Mouse (Mus musculus): ENCODE results near the gene Hip1r. TPM values are rescaled to one million over a fixed set of nuclear protein-coding genes. Genes with fewer than 3 reads are reported as not detected.

Hip1r gene
- polyA plus RNA-seq, 1 experiment, result 23.1 TPM

DNA sequence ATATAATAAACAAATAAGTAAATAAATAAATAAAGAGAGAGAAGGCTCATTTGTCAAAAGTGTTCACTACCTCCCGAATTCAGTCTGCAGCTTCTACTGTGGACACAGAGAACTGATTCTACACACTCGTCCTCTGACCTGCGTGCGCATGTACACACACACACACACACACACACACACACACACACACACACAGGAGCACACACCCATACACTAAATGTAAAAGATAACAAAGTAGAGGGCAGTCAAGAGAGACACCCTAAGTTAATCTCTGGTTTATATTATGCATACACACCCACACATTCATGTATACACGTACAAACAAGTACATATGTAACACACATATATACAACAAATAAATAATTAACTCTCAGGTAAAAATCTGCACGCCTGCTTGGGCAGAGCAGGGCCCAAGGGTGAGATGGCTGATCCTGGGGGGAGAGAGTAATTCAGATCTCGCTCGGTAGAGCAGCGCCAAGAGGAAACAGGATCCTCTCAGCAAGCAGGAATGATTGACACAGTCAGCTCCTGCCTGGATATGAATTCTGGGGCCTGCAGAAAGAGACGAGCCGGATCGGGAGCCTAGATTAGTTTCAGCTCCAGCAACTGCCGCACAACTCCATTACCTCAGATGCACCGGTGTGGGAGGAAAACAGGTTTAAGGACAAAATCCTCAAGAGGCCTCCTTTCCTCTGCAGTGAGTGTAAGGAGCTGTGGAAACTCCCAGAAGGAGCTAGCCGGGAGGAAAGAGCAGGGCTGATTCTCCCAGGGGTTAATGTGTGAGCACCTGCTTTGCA lies 76.0 kb downstream of the Hip1r start:
- no peak for TF ChIP-seq GATA1 (IDR thresholded peaks at IDR 0.05; ENCODE audit: low read length)

DNA sequence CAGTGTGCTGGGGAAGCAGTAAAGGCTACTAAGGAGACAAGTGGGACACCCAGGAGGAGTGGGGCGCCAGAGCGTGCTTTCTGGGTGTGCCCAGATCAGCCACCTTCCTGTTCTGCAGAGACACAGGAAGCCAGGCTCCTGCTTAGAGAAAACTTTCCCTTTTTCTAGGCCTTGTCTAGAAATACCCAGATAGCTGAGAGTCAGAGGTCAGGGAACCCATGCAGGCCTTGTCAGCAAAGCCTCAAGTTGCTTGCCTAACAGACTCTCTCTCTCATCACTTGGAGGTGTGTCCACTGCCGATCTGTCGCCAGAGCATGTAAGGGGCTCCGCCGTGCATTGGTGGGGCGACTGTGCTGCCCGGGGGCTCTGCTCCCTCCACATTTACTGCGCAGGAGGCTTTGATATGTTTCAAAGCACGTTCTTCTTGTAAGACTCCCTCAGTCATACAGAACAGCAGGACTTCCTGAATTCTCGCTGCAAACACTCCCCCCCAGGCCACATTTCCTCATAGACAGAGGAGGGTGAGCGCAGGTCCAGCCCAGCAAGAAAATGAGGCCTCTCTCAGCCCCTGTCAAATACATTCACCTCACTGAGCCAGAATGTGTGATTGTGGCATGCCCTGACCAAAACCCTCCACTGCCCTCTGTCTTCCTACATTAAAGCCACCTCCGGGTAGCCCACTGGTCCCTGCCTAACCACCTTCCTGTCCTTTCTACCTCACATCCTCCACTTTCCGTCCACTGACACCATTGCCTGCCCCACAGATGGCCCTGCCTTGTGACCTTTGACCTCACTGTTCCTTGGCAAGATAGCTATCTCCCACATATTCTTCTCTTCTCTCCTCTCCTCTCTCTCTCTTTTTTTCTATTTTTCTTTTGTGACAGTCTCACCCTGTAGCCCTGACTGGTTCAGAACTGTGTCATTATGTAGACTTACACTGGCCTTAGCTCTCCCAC lies 76.9 kb downstream of the Hip1r start:
- TF ChIP-seq GATA1 (IDR thresholded peaks at IDR 0.05; ENCODE audit: low read length), result no peak

DNA sequence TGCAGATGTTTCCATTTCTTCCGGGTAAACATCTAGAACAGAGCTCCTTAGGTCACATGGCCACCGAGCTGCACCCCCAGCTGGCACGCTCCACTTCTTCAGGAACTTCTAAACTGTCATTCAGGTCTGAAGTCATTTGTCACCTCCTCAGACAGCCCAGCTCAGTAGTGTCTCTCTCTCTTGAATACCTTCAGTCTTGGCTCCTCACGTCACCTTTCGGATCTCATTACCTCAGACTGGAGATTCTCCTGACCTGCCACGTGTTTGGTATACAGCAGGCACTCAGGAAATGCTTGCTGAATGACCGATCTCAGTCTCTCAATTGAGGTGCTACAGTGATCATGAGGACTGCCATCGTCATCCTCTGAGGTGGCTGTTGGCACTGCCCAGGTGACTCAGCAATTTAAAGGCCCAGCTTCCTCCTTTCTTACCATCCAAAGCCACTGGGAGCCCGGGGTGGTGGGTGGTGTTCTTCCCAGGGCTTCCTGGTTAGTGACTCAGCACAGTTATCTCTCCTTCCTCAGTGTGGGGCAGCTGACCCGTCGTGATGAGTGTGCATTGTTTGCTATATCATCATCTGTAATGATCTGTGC lies 78.6 kb downstream of the Hip1r start:
- TF ChIP-seq GATA1 (IDR thresholded peaks at IDR 0.05; ENCODE audit: low read length), result no peak

Other genes starting within 250 kb of the Hip1r start
- gene Rsrc2, start 224.2 kb upstream of the Hip1r start, polyA plus RNA-seq (2012), result 4.1 and 14.3 TPM in 2 replicates
- 3.4 and 3.5 TPM in 2 replicates for gene Kntc1, start 223.9 kb upstream of the Hip1r start, polyA plus RNA-seq (2012)
- gene Hcar2, start 108.1 kb upstream of the Hip1r start, polyA plus RNA-seq (2012), result not detected in 2 replicates
- not detected in 2 replicates for gene Hcar1, start 93.6 kb upstream of the Hip1r start, polyA plus RNA-seq (2012)
- 169 and 194 TPM in 2 replicates for gene Denr, start 66.5 kb upstream of the Hip1r start, polyA plus RNA-seq (2012)
- gene Gm43518, start 46.2 kb upstream of the Hip1r start, polyA plus RNA-seq (2012), result not detected in 2 replicates
- 4.1 and 6.2 TPM in 2 replicates for gene Ccdc62, start 42.9 kb upstream of the Hip1r start, polyA plus RNA-seq (2012)
- 137 and 177 TPM in 2 replicates for gene Vps37b, start 58.6 kb downstream of the Hip1r start, polyA plus RNA-seq (2012)
- 1.0 and 1.4 TPM in 2 replicates for gene Abcb9, start 122.2 kb downstream of the Hip1r start, polyA plus RNA-seq (2012)
- gene Ogfod2, start 138.7 kb downstream of the Hip1r start, polyA plus RNA-seq (2012), result 58.9 and 82.0 TPM in 2 replicates
- 135 and 142 TPM in 2 replicates for gene Arl6ip4, start 142.5 kb downstream of the Hip1r start, polyA plus RNA-seq (2012)

All from G1E-ER4 (cell line).